Mouse (Mus musculus) embryonic facial prominence, embryonic 11.5 days (tissue): ENCODE data around the gene Hrh3. TPM values are rescaled to one million over a fixed set of nuclear protein-coding genes. Genes with fewer than 3 reads are reported as not detected.

Source experiments
- ATAC-seq: fragments of 200-750 bp; cut with Nextera tagmentation; replicated peaks from 2 replicates; pipeline ENCODE4 v1.8.0; 2017; ENCODE audit warnings: low read depth; ENCODE audit not compliant: insufficient number of reproducible peaks, low FRiP score, low TSS enrichment
- DNase-seq: peaks from one replicate; pipeline ENCODE4 v3.0.0-alpha.2; 2015; ENCODE audit warnings: low spot score
- H3K27ac ChIP-seq: fragments of 300-500 bp; sonication (generic); replicated peaks from 2 replicates; pipeline ENCODE4 v1.5.1; 2014; ENCODE audit warnings: mild to moderate bottlenecking, low read depth, low read length, control low read depth
- H3K27me3 ChIP-seq: fragments of 300-500 bp; sonication (generic); 2 replicates; pipeline ENCODE4 v1.6.1; 2014; ENCODE audit warnings: mild to moderate bottlenecking, low read length, moderate library complexity, mixed read lengths; ENCODE audit not compliant: control insufficient read depth, insufficient read depth
- H3K36me3 ChIP-seq: fragments of 300-500 bp; sonication (generic); replicated peaks from 2 replicates; pipeline ENCODE4 v1.6.1; 2014; ENCODE audit warnings: low read depth, mild to moderate bottlenecking, low read length, moderate library complexity, mixed read lengths; ENCODE audit not compliant: control insufficient read depth, insufficient read depth
- H3K4me1 ChIP-seq: fragments of 300-500 bp; sonication (generic); 2 replicates; pipeline ENCODE4 v1.6.1; 2014; ENCODE audit warnings: low read length, mixed read lengths; ENCODE audit not compliant: control insufficient read depth, insufficient read depth
- H3K4me2 ChIP-seq: fragments of 300-500 bp; sonication (generic); 2 replicates; pipeline ENCODE4 v1.6.1; 2014; ENCODE audit warnings: low read depth, mild to moderate bottlenecking, control low read depth, low read length, moderate library complexity
- H3K4me3 ChIP-seq: fragments of 300-500 bp; sonication (generic); 2 replicates; pipeline ENCODE4 v1.5.1; 2014; ENCODE audit warnings: low read depth, low read length, control low read depth
- H3K9ac ChIP-seq: fragments of 300-500 bp; sonication (generic); replicated peaks from 2 replicates; pipeline ENCODE4 v1.6.1; 2014; ENCODE audit warnings: mild to moderate bottlenecking, control low read depth, low read length
- H3K9me3 ChIP-seq: fragments of 300-500 bp; sonication (generic); replicated peaks from 2 replicates; pipeline ENCODE4 v1.6.1; 2016; ENCODE audit warnings: mild to moderate bottlenecking, low read length, inconsistent platforms, mixed read lengths; ENCODE audit not compliant: control insufficient read depth
- WGBS: fragments of 180-500 bp; shearing (Covaris S2); extraction: QIAGEN DNeasy Blood & Tissue Kit; methylation state at CpG from one replicate; pipeline ENCODE4 v1.1.7; 2014; 5-methylcytosine and 5-hydroxymethylcytosine counted together
- polyA plus RNA-seq: library from polyadenylated mRNA; unstranded; fragments of >200 nt; fragmentation: Nextera tagmentation; extraction: Ambion mirVana; gene quantifications from 2 replicates; pipeline ENCODE4 v1.2.1, GENCODE M21; 2014

Hrh3 gene
- polyA plus RNA-seq, 1 experiment from 2014 or later: 0.41 TPM

GRCm38 (mm10) chr2:180085926-180086636 lies 18.2 kb downstream of the Hrh3 start:
- no peak overlapping the region for H3K9ac ChIP-seq
- H3K27ac ChIP-seq: no peak overlapping the region
- no peaks in the 10 kb centered on the region for H3K36me3 ChIP-seq
- DNase-seq: no peak
- no peaks in the 10 kb centered on the region for H3K27me3 ChIP-seq
- H3K4me1 ChIP-seq: no peaks in the 10 kb centered on the region
- H3K9me3 ChIP-seq: no peaks in the 10 kb centered on the region
- no peak for ATAC-seq
- no peak overlapping the region for H3K4me3 ChIP-seq
- 80% methylated on average over 16 of the region's 16 CpGs for WGBS
- no peak overlapping the region for H3K4me2 ChIP-seq

- ATAC-seq (no peak), DNase-seq (peak; percentile 36)
- Histone ChIP-seq H3K27ac (no peak overlapping the region), H3K4me3 (no peak overlapping the region), H3K27me3 (no peaks in the 10 kb centered on the region), H3K4me2 (no peak overlapping the region), H3K4me1 (no peaks in the 10 kb centered on the region), H3K36me3 (no peaks in the 10 kb centered on the region), H3K9ac (no peak overlapping the region), H3K9me3 (no peaks in the 10 kb centered on the region)
- WGBS: 17% methylated on average over 3 of the region's 3 CpGs
These were observed 19.7 kb downstream of the Hrh3 start for GRCm38 (mm10) chr2:180084565-180084964.

GRCm38 (mm10) chr2:180083063-180083462 lies 21.2 kb downstream of the Hrh3 start:
- Histone ChIP-seq H3K27me3 (no peaks in the 10 kb centered on the region), H3K4me1 (no peaks in the 10 kb centered on the region), H3K4me3 (no peak overlapping the region), H3K27ac (no peak overlapping the region), H3K9me3 (no peaks in the 10 kb centered on the region), H3K9ac (no peak overlapping the region), H3K36me3 (no peaks in the 10 kb centered on the region), H3K4me2 (no peak overlapping the region)
- ATAC-seq (no peak), DNase-seq (no peak)
- 84% methylated on average over 10 of the region's 10 CpGs for WGBS

GRCm38 (mm10) chr2:180080680-180081079 lies 23.6 kb downstream of the Hrh3 start:
- no peak overlapping the region for H3K4me2 ChIP-seq
- DNase-seq (no peak), ATAC-seq (no peak)
- H3K9ac ChIP-seq: no peak overlapping the region
- WGBS: 89% methylated on average over 8 of the region's 8 CpGs
- H3K4me3 ChIP-seq: no peak overlapping the region
- no peaks in the 10 kb centered on the region for H3K4me1 ChIP-seq
- H3K36me3 ChIP-seq: no peaks in the 10 kb centered on the region
- no peak overlapping the region for H3K27ac ChIP-seq
- H3K27me3 ChIP-seq: no peaks in the 10 kb centered on the region
- H3K9me3 ChIP-seq: no peaks in the 10 kb centered on the region

GRCm38 (mm10) chr2:180077622-180078021 lies 26.7 kb downstream of the Hrh3 start:
- H3K27ac ChIP-seq: no peak overlapping the region
- no peak for ATAC-seq
- no peak for DNase-seq
- no peaks in the 10 kb centered on the region for H3K27me3 ChIP-seq
- no peaks in the 10 kb centered on the region for H3K9me3 ChIP-seq
- H3K4me2 ChIP-seq: no peak overlapping the region
- no peaks in the 10 kb centered on the region for H3K36me3 ChIP-seq
- 73% methylated on average over 3 of the region's 3 CpGs for WGBS
- H3K4me1 ChIP-seq: no peaks in the 10 kb centered on the region
- no peak overlapping the region for H3K4me3 ChIP-seq
- H3K9ac ChIP-seq: no peak overlapping the region

- H3K9me3 ChIP-seq: no peaks in the 10 kb centered on the region
- H3K4me2 ChIP-seq: no peak overlapping the region
- no peaks in the 10 kb centered on the region for H3K27me3 ChIP-seq
- H3K9ac ChIP-seq: no peak overlapping the region
- no peak overlapping the region for H3K4me3 ChIP-seq
- DNase-seq: no peak
- H3K4me1 ChIP-seq: no peaks in the 10 kb centered on the region
- H3K27ac ChIP-seq: no peak overlapping the region
- no peak for ATAC-seq
- no peaks in the 10 kb centered on the region for H3K36me3 ChIP-seq
- 86% methylated on average over 7 of the region's 7 CpGs for WGBS
These were observed 31.4 kb downstream of the Hrh3 start for GRCm38 (mm10) chr2:180072886-180073285.

- Histone ChIP-seq H3K4me2 (no peak overlapping the region), H3K27ac (no peak overlapping the region), H3K9ac (no peak overlapping the region), H3K9me3 (no peaks in the 10 kb centered on the region), H3K36me3 (no peaks in the 10 kb centered on the region; the same call in 1 of the 2 replicates), H3K27me3 (no peaks in the 10 kb centered on the region), H3K4me1 (no peaks in the 10 kb centered on the region), H3K4me3 (no peak overlapping the region)
- DNase-seq (no peak), ATAC-seq (no peak)
- 87% methylated on average over 2 of the region's 2 CpGs for WGBS
These were observed 32.6 kb downstream of the Hrh3 start for GRCm38 (mm10) chr2:180071671-180072070.

GRCm38 (mm10) chr2:180070481-180071453 lies 33.5 kb downstream of the Hrh3 start, which contains the start of gene Mtg2:
Gene Mtg2, plus strand, starts transcription at chr2:180070588.
- peak within 1 kb of the TSS; percentile 93 for H3K4me2 ChIP-seq
- H3K4me1 ChIP-seq: no peaks in the 10 kb centered on the region
- H3K9me3 ChIP-seq: no peaks in the 10 kb centered on the region
- H3K4me3 ChIP-seq: peak within 1 kb of the TSS; percentile 75
- DNase-seq (peak; percentile 90), ATAC-seq (peak; percentile 94)
- no peaks in the 10 kb centered on the region for H3K27me3 ChIP-seq
- H3K9ac ChIP-seq: peak within 1 kb of the TSS; percentile 77
- H3K27ac ChIP-seq: peak within 1 kb of the TSS; percentile 28; the same call in 1 of the 2 replicates
- no peaks in the 10 kb centered on the region; the same call in 1 of the 2 replicates for H3K36me3 ChIP-seq
- WGBS: 6% methylated on average over 56 of the region's 58 CpGs
